Mouse (Mus musculus): ENCODE measurements at regions not wholly inside any gene's neighbourhood (a gene's known extent, or its start where the extent isn't known, plus 50 kb on each side); places are given as distances from the start of the nearest gene placed in this dataset.

DNA sequence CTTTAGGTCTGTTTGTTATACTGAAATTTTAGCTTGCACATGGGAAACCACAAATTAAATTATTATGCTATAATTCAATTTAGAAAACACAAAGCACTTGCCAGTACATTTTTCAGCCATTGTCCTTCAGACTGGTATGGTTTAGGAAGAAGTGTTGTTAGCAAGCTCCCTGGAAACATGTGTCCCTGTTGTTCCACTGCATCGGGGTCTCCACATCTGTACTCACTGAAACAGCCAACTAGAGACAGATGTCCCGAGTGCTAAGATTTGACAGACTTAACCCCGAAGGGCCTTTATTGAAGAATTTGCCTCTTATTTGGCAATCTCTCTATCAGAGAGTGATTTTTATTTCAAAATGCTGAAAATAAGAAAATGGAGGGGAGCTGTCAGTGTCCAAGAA is 362.6 kb downstream of the Rfpl4b start:
- Histone ChIP-seq H3K36me3 (no peaks in the 10 kb centered on the region), H3K4me1 (peaks cover 16% of the 10 kb centered on the region; the same call in 1 of the 2 replicates), H3K4me3 (no peak overlapping the region), H3K27ac (no peak overlapping the region), H3K27me3 (ENCODE audit: low read depth, poor library complexity, severe bottlenecking) (no peaks in the 10 kb centered on the region), H3K9me3 (replicated peaks) (no peaks in the 10 kb centered on the region)
- 38% methylated on average over 3 of the region's 3 CpGs for WGBS
- peak; percentile 43 for DNase-seq (ENCODE audit: low spot score)

DNA sequence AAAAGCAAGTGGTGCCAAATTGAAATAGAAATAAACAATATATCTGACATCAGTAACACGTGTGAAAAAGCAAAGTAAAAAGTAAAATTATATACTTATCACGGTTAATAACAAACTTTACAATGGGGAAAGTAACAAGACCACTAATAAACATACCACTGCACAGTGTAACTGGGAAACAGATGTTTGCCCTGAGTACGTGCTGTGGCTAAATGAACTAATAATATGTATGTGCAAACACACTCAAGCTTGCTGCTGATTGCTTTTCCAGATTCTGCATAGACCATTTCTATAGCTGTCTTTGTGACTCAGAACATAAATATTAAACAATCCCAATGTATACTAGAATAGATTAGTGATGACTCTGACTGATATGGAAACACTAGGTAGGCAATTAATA is 363.2 kb downstream of the Rfpl4b start:
- Histone ChIP-seq H3K9me3 (replicated peaks) (no peaks in the 10 kb centered on the region), H3K4me1 (peaks cover 16% of the 10 kb centered on the region; the same call in 1 of the 2 replicates), H3K27ac (no peak overlapping the region), H3K36me3 (no peaks in the 10 kb centered on the region), H3K4me3 (no peak overlapping the region), H3K27me3 (ENCODE audit: low read depth, poor library complexity, severe bottlenecking) (no peaks in the 10 kb centered on the region)
- no peak for DNase-seq (ENCODE audit: low spot score)
- WGBS, result 71% methylated on average over 3 of the region's 3 CpGs

GRCm38 (mm10) chr10:38456786-38457185 is 364.8 kb downstream of the Rfpl4b start:
- Histone ChIP-seq H3K27ac (no peak overlapping the region), H3K36me3 (no peaks in the 10 kb centered on the region)

DNA sequence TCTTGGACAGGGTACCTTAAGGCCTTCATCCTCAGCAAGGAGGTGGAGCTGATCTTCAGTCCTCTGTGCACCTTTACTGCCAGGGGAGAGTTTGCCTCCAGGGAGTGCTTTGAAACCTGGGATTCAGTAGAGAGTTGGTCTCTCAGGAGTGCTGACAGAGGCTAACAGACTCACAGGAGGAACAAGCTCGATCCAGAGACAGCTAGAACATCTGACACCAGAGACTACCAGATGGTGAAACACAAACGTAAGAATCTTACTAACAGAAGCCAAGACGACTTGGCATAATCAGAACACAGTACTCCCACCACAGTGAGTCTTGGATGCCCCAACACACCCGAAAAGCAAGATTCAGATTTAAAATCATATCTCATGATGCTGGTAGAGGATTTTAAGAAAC is 372.3 kb downstream of the Rfpl4b start:
- no peak for DNase-seq (ENCODE audit: low spot score)
- Histone ChIP-seq H3K4me1 (0 out of 2 replicates have a peak, but pooled peaks cover 2% of the 10 kb centered on the region), H3K36me3 (no peaks in the 10 kb centered on the region), H3K27me3 (ENCODE audit: low read depth, poor library complexity, severe bottlenecking) (no peaks in the 10 kb centered on the region), H3K9me3 (replicated peaks) (no peaks in the 10 kb centered on the region), H3K4me3 (no peak overlapping the region), H3K27ac (no peak overlapping the region)
- 86% methylated on average over 4 of the region's 4 CpGs for WGBS

More at GRCm38 (mm10) chr10:38456786-38457185, 364.8 kb downstream of the Rfpl4b start:
- Histone ChIP-seq H3K27me3 (ENCODE audit: low read depth, poor library complexity, severe bottlenecking) (no peaks in the 10 kb centered on the region), H3K4me1 (peaks cover 16% of the 10 kb centered on the region; the same call in 1 of the 2 replicates), H3K4me3 (no peak overlapping the region), H3K9me3 (replicated peaks) (no peaks in the 10 kb centered on the region)
- DNase-seq (ENCODE audit: low spot score), result no peak

DNA sequence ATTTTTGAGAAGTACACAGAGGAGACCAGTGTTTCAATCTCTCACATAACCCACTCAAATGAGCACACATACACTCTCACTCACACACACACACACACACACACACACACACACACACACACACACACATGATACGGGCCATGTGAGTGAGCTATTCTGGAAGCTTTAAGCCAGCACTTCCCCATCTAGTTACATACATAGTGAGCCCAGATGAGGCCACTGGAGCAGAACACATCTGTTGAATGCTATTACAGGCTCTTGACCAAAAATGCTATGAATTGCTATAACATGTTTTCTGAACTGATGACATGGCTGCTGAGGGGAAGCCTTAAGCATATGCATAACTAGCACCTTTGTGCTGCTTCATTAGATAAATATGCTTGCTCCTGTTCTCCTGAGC is 373.9 kb downstream of the Rfpl4b start:
- H3K4me3 ChIP-seq, result no peak overlapping the region
- WGBS, result 95% methylated on average over 1 of the region's 1 CpGs
- no peaks in the 10 kb centered on the region for H3K9me3 ChIP-seq (replicated peaks)
- no peak overlapping the region; the same call in 1 of the 2 replicates for H3K27ac ChIP-seq
- DNase-seq (ENCODE audit: low spot score), result no peak
- no peaks in the 10 kb centered on the region for H3K27me3 ChIP-seq (ENCODE audit: low read depth, poor library complexity, severe bottlenecking)
- H3K36me3 ChIP-seq, result no peaks in the 10 kb centered on the region
- 0 out of 2 replicates have a peak, but pooled peaks cover 2% of the 10 kb centered on the region for H3K4me1 ChIP-seq

- Histone ChIP-seq H3K9me3 (replicated peaks) (no peaks in the 10 kb centered on the region), H3K27ac (no peak overlapping the region; the same call in 1 of the 2 replicates)
- no peak for DNase-seq (ENCODE audit: low spot score)
Observed at GRCm38 (mm10) chr10:38447256-38447655, 374.3 kb downstream of the Rfpl4b start.

DNA sequence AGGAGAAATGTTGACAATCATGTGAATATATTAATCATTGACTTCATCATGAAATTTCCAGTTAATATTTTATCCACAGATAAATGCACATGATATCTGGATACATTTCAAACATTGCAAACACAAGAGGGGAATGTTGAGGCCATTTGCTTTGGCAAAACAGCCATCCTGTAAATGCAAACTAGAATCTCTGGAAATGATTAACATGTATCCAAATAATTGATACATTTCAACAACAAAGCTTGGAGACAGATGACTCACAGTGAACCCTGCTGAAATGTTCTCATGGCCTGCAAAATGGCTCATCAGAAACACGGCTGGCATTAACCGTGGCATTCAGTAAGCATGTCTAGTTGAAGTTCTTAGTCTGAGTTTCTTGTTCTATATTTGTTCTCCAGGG is 382.3 kb downstream of the Rfpl4b start:
- H3K36me3 ChIP-seq, result no peaks in the 10 kb centered on the region

More at GRCm38 (mm10) chr10:38447256-38447655, 374.3 kb downstream of the Rfpl4b start:
- Histone ChIP-seq H3K4me3 (no peak overlapping the region), H3K27me3 (ENCODE audit: low read depth, poor library complexity, severe bottlenecking) (no peaks in the 10 kb centered on the region), H3K36me3 (no peaks in the 10 kb centered on the region), H3K4me1 (0 out of 2 replicates have a peak, but pooled peaks cover 2% of the 10 kb centered on the region)

DNA sequence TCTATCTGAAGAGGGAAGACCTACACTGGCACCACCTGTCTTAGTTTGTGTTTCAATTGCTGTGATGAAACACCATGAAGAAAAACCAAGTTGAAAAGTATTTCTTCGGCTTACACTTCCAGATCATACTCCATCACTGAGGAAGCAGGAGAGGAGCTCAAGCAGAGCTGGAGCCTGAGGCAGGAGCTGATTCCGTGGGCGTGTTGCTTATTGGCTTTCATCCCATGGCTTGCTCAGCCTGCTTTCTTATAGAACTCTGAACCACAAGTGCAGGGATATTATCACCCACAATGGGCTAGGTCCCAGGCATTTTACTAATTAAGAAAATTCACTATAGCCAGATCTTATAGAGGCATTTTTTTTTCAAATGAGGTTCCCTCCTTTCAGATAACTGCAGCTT is 384.7 kb downstream of the Rfpl4b start:
- Histone ChIP-seq H3K9me3 (replicated peaks) (no peaks in the 10 kb centered on the region), H3K36me3 (no peaks in the 10 kb centered on the region), H3K4me3 (no peak overlapping the region), H3K4me1 (no peaks in the 10 kb centered on the region), H3K27ac (no peak overlapping the region), H3K27me3 (ENCODE audit: low read depth, poor library complexity, severe bottlenecking) (no peaks in the 10 kb centered on the region)
- WGBS, result 88% methylated on average over 3 of the region's 3 CpGs
- DNase-seq (ENCODE audit: low spot score), result no peak

More for the DNA sequence above, 382.3 kb downstream of the Rfpl4b start:
- Histone ChIP-seq H3K9me3 (replicated peaks) (no peaks in the 10 kb centered on the region), H3K27ac (no peak overlapping the region), H3K27me3 (ENCODE audit: low read depth, poor library complexity, severe bottlenecking) (no peaks in the 10 kb centered on the region), H3K4me3 (no peak overlapping the region), H3K4me1 (no peaks in the 10 kb centered on the region)
- 91% methylated on average over 2 of the region's 2 CpGs for WGBS
- DNase-seq (ENCODE audit: low spot score), result no peak

- no peak for DNase-seq (ENCODE audit: low spot score)
- Histone ChIP-seq H3K9me3 (replicated peaks) (no peaks in the 10 kb centered on the region), H3K4me1 (no peaks in the 10 kb centered on the region), H3K36me3 (no peaks in the 10 kb centered on the region), H3K27me3 (ENCODE audit: low read depth, poor library complexity, severe bottlenecking) (no peaks in the 10 kb centered on the region), H3K4me3 (no peak overlapping the region), H3K27ac (no peak overlapping the region)
- WGBS, result 90% methylated on average over 3 of the region's 3 CpGs
Observed at GRCm38 (mm10) chr10:38421541-38421940, 400.0 kb downstream of the Rfpl4b start.

DNA sequence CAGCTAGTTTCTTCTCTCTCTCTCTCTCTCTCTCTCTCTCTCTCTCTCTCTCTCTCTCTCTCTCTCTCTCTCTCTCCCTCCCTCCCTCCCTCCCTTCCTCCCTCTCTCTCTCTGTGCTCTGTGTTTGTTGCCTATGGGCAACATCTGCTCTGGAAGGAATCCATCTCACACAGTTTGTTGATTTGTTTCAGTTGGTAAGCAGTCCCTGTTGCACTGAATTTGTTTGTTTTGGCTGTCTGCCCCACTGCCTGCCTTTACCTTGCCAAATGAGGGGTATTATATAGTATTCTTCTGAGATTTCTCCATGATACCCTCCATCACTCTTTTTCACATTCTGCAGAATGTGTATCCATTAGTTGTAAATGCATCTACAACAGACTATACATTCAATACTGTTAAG is 401.8 kb downstream of the Rfpl4b start:
- H3K27me3 ChIP-seq (ENCODE audit: low read depth, poor library complexity, severe bottlenecking), result no peaks in the 10 kb centered on the region
- no peak for DNase-seq (ENCODE audit: low spot score)
- no peaks in the 10 kb centered on the region for H3K4me1 ChIP-seq

GRCm38 (mm10) chr10:38383161-38383560 is 438.4 kb downstream of the Rfpl4b start:
- Histone ChIP-seq H3K36me3 (no peaks in the 10 kb centered on the region), H3K4me1 (no peaks in the 10 kb centered on the region; the same call in 1 of the 2 replicates), H3K4me3 (no peak overlapping the region), H3K27ac (no peak overlapping the region), H3K9me3 (replicated peaks) (no peaks in the 10 kb centered on the region), H3K27me3 (ENCODE audit: low read depth, poor library complexity, severe bottlenecking) (no peaks in the 10 kb centered on the region)
- WGBS, result 54% methylated on average over 2 of the region's 2 CpGs
- no peak for DNase-seq (ENCODE audit: low spot score)

More for the DNA sequence above, 401.8 kb downstream of the Rfpl4b start:
- Histone ChIP-seq H3K9me3 (replicated peaks) (no peaks in the 10 kb centered on the region), H3K4me3 (no peak overlapping the region), H3K36me3 (no peaks in the 10 kb centered on the region), H3K27ac (no peak overlapping the region)

- 90% methylated on average over 7 of the region's 7 CpGs for WGBS
- Histone ChIP-seq H3K27ac (no peak overlapping the region), H3K27me3 (ENCODE audit: low read depth, poor library complexity, severe bottlenecking) (no peaks in the 10 kb centered on the region), H3K4me1 (no peaks in the 10 kb centered on the region; the same call in 1 of the 2 replicates), H3K9me3 (replicated peaks) (no peaks in the 10 kb centered on the region), H3K36me3 (no peaks in the 10 kb centered on the region), H3K4me3 (no peak overlapping the region)
- no peak for DNase-seq (ENCODE audit: low spot score)
Observed at GRCm38 (mm10) chr10:38381873-38382296, 439.7 kb downstream of the Rfpl4b start.

GRCm38 (mm10) chr10:38380388-38380787 is 441.2 kb downstream of the Rfpl4b start:
- 96% methylated on average over 2 of the region's 2 CpGs for WGBS
- no peaks in the 10 kb centered on the region; the same call in 1 of the 2 replicates for H3K4me1 ChIP-seq
- no peaks in the 10 kb centered on the region for H3K36me3 ChIP-seq
- H3K9me3 ChIP-seq (replicated peaks), result no peaks in the 10 kb centered on the region
- no peak for DNase-seq (ENCODE audit: low spot score)
- no peak overlapping the region for H3K4me3 ChIP-seq
- H3K27me3 ChIP-seq (ENCODE audit: low read depth, poor library complexity, severe bottlenecking), result no peaks in the 10 kb centered on the region
- no peak overlapping the region for H3K27ac ChIP-seq

GRCm38 (mm10) chr10:38366776-38367175 is 454.8 kb downstream of the Rfpl4b start:
- H3K27ac ChIP-seq, result no peak overlapping the region
- H3K4me3 ChIP-seq, result no peak overlapping the region
- no peaks in the 10 kb centered on the region for H3K36me3 ChIP-seq
- WGBS, result 91% methylated on average over 2 of the region's 2 CpGs
- DNase-seq (ENCODE audit: low spot score), result no peak
- no peaks in the 10 kb centered on the region for H3K27me3 ChIP-seq (ENCODE audit: low read depth, poor library complexity, severe bottlenecking)
- no peaks in the 10 kb centered on the region for H3K4me1 ChIP-seq
- no peaks in the 10 kb centered on the region for H3K9me3 ChIP-seq (replicated peaks)
